Mouse (Mus musculus) urinary bladder, postnatal 4 days (tissue): ENCODE measurements at regions not wholly inside any gene's neighbourhood (a gene's known extent, or its start where the extent isn't known, plus 50 kb on each side); places are given as distances from the start of the nearest gene placed in this dataset.

Experiments used
- DNase-seq, 2 experiments: peaks; one replicate each; pipeline ENCODE4 v3.0.0; 2021 to 2022; ENCODE audit warnings: low spot score in 2 of 2

- no peak for DNase-seq
Observed at GRCm38 (mm10) chr4:142570712-142571111, 331.5 kb upstream of the Kazn start.

GRCm38 (mm10) chr4:142568556-142568955, 329.4 kb upstream of the Kazn start:
- no peak for DNase-seq

GRCm38 (mm10) chr4:142554716-142555115, 315.5 kb upstream of the Kazn start:
- DNase-seq = no peak

GRCm38 (mm10) chr4:142545871-142546270, 306.7 kb upstream of the Kazn start:
- no peak for DNase-seq

GRCm38 (mm10) chr4:142545187-142545586, 306.0 kb upstream of the Kazn start:
- no peak for DNase-seq

- DNase-seq = no peak
Observed at GRCm38 (mm10) chr4:142544736-142545135, 305.5 kb upstream of the Kazn start.

GRCm38 (mm10) chr4:142539200-142539750, 300.1 kb upstream of the Kazn start:
- no peak for DNase-seq

- DNase-seq = no peak
Observed at GRCm38 (mm10) chr4:142527080-142527479, 287.9 kb upstream of the Kazn start.

GRCm38 (mm10) chr4:142517478-142518455, 278.6 kb upstream of the Kazn start:
- DNase-seq = no peak

- no peak for DNase-seq
Observed at GRCm38 (mm10) chr4:142514751-142515150, 275.6 kb upstream of the Kazn start.

- no peak for DNase-seq
Observed at GRCm38 (mm10) chr4:142509386-142509785, 270.2 kb upstream of the Kazn start.

- no peak for DNase-seq
Observed at GRCm38 (mm10) chr4:142506383-142507211, 267.4 kb upstream of the Kazn start.

GRCm38 (mm10) chr4:142503761-142504160, 264.6 kb upstream of the Kazn start:
- DNase-seq = no peak

- no peak for DNase-seq
Observed at GRCm38 (mm10) chr4:142501177-142501576, 262.0 kb upstream of the Kazn start.

GRCm38 (mm10) chr4:142500541-142500940, 261.3 kb upstream of the Kazn start:
- no peak for DNase-seq

GRCm38 (mm10) chr4:142496605-142497004, 257.4 kb upstream of the Kazn start:
- no peak for DNase-seq

GRCm38 (mm10) chr4:142492926-142493492, 253.8 kb upstream of the Kazn start:
- DNase-seq = no peak

GRCm38 (mm10) chr4:142485784-142486423, 246.7 kb upstream of the Kazn start:
- DNase-seq = no peak

- no peak for DNase-seq
Observed at GRCm38 (mm10) chr4:142475632-142476031, 236.4 kb upstream of the Kazn start.

GRCm38 (mm10) chr4:142474626-142475025, 235.4 kb upstream of the Kazn start:
- DNase-seq = no peak

- peak; percentile 29 to 73 for DNase-seq
Observed at GRCm38 (mm10) chr4:142474018-142474417, 234.8 kb upstream of the Kazn start.
